Mouse (Mus musculus): ENCODE measurements around the gene Fhl4. TPM values are rescaled to one million over a fixed set of nuclear protein-coding genes. Genes with fewer than 3 reads are reported as not detected.

The Fhl4 gene
- polyA plus RNA-seq, 1 experiment from 2014 or later, result 1.7 TPM

DNA sequence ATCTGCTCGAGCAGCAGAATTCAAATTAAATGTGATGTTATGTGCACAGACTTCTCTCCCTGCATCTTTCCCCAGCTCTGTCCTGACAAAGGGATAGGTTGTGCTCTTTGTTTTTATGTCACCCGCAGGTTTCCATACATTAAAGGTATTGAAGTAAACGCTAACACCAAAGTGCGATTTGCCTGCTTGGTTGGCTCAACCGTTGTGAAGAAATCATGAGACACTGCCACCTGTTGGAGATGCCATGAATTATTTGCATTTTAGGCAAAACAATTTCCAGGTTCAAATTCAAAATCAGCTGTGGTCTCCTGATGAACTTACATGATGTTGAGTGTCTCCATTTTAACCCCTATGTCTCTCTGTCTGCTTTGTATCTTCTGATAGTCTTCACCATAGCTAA lies 55.7 kb downstream of the Fhl4 start:
- no peaks in the 10 kb centered on the region for H3K9me3 ChIP-seq (ENCODE audit: control insufficient read depth, low read length)
- peaks cover 6% of the 10 kb centered on the region; the same call in 1 of the 2 replicates for H3K27me3 ChIP-seq (ENCODE audit: control insufficient read depth, insufficient read depth, low read length)
- no peak overlapping the region for H3K4me3 ChIP-seq (ENCODE audit: low read depth, low read length)
- no peak overlapping the region for H3K27ac ChIP-seq (ENCODE audit: low read depth, low read length)
- no peaks in the 10 kb centered on the region for H3K36me3 ChIP-seq (ENCODE audit: control insufficient read depth, insufficient read depth, low read length)
- 31% methylated on average over 5 of the region's 5 CpGs for WGBS
- DNase-seq (ENCODE audit: low spot score), result no peak
- H3K4me1 ChIP-seq (replicated peaks; ENCODE audit: control insufficient read depth, insufficient read depth, low read length), result peaks cover 8% of the 10 kb centered on the region; the same call in 1 of the 2 replicates
- no peak overlapping the region for H3K4me2 ChIP-seq (ENCODE audit: low read depth, low read length, severe bottlenecking)
- no peak overlapping the region for H3K9ac ChIP-seq (ENCODE audit: low read length)
- ATAC-seq (replicated peaks; ENCODE audit: low FRiP score), result no peak

Other genes with a start within 250 kb of the Fhl4 start
- 22.4 and 27.4 TPM in 2 replicates for gene Ric8b, start 184.9 kb downstream of the Fhl4 start, polyA plus RNA-seq (2014; fragmentation: Nextera tagmentation; extraction: Ambion mirVana)
- gene Tmem263, start 132 bp upstream of the Fhl4 start, polyA plus RNA-seq (2014; fragmentation: Nextera tagmentation; extraction: Ambion mirVana), result 60.7 and 66.5 TPM in 2 replicates
- gene Mterf2, start 25.5 kb upstream of the Fhl4 start, polyA plus RNA-seq (2014; fragmentation: Nextera tagmentation; extraction: Ambion mirVana), result 25.5 and 30.4 TPM in 2 replicates
- 33.8 and 38.5 TPM in 2 replicates for gene Cry1, start 82.6 kb upstream of the Fhl4 start, polyA plus RNA-seq (2014; fragmentation: Nextera tagmentation; extraction: Ambion mirVana)

Data from forebrain, embryonic 11.5 days (tissue).